Mouse (Mus musculus) lung, postnatal 10 days (tissue): Measurements from ENCODE around the gene Dnah2.

Source experiments
- DNase-seq: peaks from one replicate; pipeline ENCODE4 v3.0.0; 2021

Dnah2 gene

DNA sequence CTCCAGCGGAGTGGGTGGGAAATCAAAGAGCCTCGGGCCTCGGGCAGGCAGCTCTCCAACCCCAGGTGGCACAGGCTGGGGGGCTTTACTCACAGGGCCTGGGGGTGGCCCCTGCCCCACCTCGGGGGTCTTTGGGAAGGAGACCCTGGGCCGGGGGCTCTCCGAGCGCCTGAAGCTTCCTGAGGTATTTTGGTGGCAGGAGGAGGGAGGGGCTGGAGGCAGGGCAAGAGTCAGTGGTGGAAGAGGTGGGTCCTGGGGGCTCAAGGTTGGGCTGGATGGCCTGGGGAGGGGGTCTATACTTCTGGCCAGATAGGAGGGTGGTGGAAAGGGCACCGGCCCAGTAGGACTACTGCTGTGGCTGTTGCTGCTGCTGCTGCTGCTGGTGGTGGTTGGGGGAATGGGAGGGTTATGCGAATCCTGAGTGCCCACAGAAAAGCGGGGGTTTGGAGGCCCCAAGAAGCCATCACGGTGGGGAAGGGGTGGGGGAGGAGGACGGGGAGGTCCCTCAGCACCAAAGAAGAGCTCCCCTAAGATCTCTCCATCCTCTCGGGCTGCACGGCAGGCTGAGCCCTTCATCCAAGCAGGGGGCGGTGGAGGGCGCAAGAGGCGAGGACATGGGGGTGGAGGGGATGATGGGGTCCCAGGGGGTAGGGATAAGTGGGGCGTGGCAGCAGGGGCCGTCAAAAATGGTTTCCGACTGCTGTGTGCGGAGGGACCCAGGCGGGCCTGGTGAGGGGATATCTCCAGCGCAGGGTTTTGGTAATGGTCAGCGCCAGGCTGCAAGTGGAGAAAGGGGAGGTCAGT lies 143.3 kb downstream of the Dnah2 start:
- DNase-seq = no peak

DNA sequence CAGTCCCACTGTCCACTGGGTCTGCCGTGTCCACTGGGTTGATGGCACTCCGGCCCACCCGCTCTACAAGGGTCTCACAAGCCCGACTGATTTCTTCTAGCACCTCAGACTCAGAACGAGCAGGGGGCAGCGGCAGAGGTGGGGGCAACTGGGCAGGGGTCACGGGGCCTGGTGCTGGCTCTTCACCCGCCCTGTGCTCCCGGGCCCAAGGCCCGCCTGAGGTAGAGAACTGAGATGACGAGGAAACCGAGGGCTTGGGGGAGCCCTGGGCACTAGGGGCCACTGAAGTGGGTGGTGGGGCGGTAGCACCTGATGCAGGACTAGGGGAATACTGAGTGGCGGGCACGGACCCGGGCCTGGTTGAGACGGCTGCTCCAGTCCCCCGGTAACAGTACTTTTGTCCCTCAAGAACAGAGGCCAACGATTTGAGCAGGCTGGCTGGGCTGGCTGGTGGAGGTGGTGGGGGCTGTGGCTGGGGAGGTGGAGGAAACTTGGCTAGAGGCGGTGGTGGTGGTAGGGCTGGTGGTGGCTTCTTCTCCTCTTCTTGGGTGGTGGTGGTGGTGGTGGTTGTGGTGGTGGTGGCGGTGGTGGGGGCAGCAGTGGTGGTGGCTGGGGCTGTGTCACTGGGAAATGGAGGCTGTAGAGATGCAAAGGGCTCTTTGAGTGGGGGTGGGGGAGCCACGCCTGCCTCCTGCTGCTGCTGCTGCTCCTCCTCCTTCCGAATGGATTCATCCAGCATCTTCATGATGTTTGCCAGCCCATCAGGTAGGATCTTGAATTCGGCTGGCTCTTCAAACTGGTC lies 144.1 kb downstream of the Dnah2 start:
- no peak for DNase-seq

DNA sequence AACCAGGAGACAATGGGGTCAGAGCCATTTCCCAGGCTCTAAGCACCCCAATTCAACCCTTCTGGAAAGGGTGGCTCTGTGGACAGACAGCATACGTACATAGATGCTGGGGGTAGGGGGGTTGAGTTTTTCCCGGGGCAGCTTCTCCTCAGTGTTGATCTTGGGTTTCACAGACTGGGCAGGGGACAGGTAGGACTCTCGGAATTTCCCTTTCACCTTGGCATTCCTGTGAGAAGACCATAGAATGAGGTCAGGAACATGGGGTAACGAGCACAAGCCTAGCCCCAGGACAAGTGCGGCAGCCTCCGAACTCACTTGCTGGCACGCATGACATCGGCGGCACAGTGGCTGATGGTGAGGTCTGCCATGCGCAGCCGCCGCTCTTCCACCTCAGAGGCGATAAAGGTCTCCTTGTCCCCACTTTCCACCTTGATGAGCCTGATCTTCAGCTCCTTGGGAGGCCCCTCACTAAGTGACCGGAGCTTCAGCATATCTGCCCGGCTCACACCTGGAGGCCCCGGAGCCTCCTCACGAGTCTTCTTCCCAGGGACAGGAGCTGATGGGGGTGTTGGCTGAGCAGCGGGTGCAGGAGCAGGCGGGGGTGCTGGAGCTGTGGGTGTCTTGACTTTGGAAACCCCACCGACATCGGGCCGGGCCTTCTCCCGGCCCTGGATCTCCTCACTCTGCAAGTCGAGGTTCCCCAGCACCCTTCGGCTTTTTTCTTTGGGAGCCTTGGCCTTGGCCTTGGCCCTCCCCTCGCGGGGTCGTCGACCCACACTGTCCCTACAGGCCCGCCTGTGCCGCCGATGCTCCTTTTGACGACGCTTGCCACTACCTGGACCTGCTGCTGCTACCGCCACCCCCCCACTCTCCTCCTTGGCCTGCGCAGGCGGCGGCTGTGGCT lies 145.0 kb downstream of the Dnah2 start:
- peak; percentile 21 for DNase-seq

- DNase-seq = no peak
These were observed 146.9 kb downstream of the Dnah2 start for GRCm38 (mm10) chr11:69401987-69402386.

- DNase-seq = peak; percentile 94
These were observed 147.7 kb downstream of the Dnah2 start for GRCm38 (mm10) chr11:69401210-69401637.

- no peak for DNase-seq
These were observed 148.6 kb downstream of the Dnah2 start for GRCm38 (mm10) chr11:69400083-69400850.

- DNase-seq = peak; percentile 22
These were observed 149.5 kb downstream of the Dnah2 start for GRCm38 (mm10) chr11:69399201-69400082.

DNA sequence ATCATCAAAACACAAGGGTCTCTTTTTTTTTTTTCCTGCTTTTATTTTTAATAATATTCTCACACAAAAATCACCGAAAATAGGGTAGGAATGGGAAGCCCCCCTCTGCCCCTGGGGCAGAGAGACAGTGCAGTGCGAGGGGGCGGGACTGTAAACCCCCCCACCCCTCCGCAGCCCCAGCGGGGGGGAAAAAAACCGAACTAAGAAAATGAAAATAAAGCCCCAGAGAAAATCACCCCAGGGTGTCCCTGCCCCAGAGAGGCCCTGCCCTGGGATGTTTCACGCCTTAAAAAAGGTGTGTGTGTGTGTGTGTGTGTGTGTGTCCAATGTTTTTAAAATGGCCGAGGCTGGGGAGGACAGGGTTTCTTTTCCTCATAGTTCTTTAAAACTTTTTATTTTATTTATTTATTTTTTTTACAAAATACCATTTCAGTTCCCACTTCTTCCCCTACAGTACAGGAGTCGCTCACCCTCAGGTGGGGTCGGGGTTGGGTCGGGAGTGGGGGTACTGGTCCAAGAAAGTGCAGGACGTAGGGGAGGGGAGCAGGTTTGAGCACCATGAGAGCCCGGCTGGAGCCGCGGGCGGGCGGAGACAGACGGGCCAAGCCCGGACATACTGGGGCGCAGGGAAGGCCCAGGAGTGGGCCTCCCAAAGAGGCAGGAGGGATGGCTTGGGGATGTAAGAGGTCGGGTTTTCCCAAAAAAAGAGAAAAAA lies 150.3 kb downstream of the Dnah2 start:
- DNase-seq = peak; percentile 10

DNA sequence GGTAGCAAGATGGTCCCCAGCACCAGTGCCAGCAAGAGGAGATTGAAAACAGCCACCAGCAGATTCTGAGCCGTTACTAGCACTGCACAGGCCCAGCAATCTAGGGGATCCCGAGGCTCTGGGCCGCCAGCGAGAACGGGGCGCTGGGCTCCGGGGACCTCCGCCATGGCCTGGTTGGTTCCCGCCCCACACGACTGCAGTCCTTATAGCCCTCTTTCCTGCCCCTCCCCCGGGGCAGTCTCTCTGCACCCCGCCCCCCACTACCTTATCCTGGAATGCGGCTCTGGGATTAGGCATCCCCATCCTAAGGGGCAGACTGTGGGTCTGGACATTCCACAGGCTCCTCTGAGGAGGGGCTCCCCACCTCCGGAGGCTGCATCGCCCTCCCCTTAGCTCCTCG lies 150.9 kb downstream of the Dnah2 start, which contains the start of gene Tmem88:
Gene Tmem88 (minus strand): TSS at position 176 of the 400 bp plus-strand sequence.
- DNase-seq = peak; percentile 73

DNA sequence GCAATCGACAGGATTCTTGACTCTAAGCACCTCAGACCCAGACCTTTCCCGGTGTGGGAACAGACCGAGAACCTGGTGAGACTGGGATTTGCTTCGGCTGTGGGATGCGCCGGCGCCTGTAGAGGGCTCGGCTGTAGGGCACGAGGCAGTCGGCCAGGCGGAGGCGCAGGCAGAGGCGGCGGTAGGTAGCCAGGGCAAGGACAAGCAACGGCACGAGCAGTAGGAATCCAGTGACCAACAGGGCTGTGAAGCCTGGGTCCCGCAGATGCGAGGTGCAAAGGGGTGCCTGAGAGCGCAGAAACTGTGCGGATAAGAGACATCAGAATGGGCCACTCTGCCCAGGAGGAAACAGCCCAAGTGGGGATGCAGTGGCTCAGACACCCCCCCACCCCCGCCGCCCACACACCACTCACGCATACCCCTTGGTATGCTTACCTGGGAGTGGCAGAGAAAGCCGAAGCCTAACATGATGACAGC lies 151.3 kb downstream of the Dnah2 start:
- DNase-seq = peak; percentile 42

- peak; percentile 77 for DNase-seq
These were observed 152.1 kb downstream of the Dnah2 start for GRCm38 (mm10) chr11:69396772-69397171.

- DNase-seq = peak; percentile 98
These were observed 153.1 kb downstream of the Dnah2 start for GRCm38 (mm10) chr11:69395634-69396373.

DNA sequence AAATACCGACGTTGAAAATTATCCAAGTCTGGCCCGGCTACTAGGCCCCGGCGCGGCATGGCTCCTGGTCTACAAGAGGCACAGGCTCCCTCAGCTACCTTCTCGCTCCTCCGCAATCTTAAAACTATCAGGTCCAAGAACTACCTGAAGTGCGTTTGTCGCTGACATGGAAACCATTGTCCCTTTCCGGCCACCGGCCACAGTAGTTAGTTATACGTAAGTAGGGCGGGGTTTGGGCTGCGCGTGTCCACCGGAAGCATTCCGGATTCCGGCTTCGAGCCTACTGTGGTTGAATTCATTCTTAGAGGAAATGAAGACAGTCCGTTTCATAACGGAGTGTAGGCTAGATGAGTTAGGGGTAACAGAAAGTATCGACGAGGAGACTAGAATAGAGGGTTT lies 153.7 kb downstream of the Dnah2 start, which contains the start of the genes Naa38 and Cyb5d1:
Gene Naa38 (plus strand): TSS at position 253 of the 399 bp plus-strand sequence.
Gene Cyb5d1 (minus strand): TSS at position 397 of the 399 bp plus-strand sequence.
- DNase-seq = peak; percentile 94

DNA sequence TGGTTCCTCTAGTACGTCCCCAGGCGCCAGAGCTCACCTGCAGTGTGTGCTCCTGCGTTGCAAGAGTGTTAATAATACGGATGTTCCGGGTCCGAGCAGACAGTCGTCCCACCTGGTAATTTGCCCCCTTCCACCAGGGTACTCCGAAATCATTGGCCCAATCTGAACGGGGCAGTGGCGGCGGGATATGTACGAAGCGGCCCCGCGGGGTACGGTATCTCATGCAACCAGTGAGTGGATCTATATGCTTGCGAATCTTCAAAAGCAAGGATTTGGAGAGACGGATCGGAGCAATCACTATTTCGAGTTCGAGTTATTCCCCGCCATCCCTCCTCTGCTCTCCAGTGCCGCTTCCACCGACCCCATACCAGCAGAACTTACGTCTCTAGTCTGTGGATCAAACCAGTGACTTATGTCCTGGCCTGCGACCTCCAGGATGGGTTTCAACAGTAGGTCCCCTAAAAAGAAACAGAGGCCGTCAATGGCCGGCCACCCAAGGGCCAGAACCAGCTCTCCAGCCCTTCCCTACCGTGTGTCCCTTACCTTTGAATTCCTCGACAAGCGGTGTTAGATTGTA lies 154.2 kb downstream of the Dnah2 start:
- peak; percentile 23 for DNase-seq

DNA sequence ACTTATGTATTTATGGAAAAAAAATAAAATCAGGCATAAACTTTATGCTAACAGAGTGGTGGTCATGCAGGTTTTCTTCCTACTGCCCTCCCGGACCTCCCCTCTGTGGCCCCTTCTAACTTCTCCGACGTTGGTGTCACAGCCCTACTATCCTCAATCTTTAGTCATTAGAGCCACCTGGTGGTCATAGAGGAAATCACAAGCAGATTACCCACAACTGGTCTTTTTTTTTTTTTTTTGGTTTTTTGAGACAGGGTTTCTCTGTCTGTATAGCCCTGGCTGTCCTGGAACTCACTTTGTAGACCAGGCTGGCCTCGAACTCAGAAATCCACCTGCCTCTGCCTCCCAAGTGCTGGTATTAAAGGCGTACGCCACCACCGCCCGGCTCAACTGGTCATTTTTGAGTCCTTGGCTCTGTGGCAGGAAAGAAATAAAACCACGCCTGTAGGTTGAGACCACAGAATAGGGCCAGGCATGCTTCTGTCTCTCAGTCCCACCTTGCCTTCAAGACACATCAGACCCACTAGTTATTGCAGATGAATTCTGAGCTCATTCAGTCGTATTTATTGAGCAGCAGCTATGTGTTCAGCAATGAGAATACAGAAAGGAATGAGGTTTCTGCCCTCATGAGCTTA lies 158.4 kb downstream of the Dnah2 start:
- DNase-seq = peak; percentile 89

- peak; percentile 61 for DNase-seq
These were observed 159.1 kb downstream of the Dnah2 start for GRCm38 (mm10) chr11:69389531-69390399.

GRCm38 (mm10) chr11:69388680-69389079 lies 160.2 kb downstream of the Dnah2 start:
- DNase-seq = no peak
